Mouse (Mus musculus) liver, embryonic 14.5 days (tissue): ENCODE measurements at regions not wholly inside any gene's neighbourhood (a gene's known extent, or its start where the extent isn't known, plus 50 kb on each side); places are given as distances from the start of the nearest gene placed in this dataset.

ENCODE experiments used
- CTCF ChIP-seq: IDR thresholded peaks from 2 replicates; pipeline ENCODE4 v1.5.1; 2016; ENCODE audit warnings: antibody characterized with exemption, low read depth, control low read depth
- EP300 ChIP-seq: IDR thresholded peaks from 2 replicates; pipeline ENCODE4 v1.6.1; 2016; ENCODE audit warnings: antibody characterized with exemption, low read depth

DNA sequence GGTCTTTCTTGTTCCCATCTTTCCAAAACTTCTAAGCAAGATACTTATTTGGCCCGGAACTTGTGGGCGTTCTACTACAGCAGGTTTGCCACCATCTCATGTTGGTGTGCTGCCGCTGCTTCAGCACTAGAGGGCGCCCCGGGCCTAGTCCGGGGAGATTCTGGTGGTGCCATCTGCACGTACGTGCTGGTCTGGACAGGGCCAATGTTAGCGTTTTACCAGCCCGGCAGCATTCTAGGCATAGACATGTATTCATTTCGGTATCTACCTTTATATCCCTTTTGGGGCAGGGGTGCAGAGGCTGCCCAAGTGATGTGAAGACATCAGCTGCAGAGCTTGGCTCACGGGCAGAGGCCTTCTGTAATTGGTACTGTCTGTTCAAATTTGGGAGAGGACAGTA, 95.3 kb upstream of the Rasgrp1 start:
- TF ChIP-seq CTCF (peak; percentile 63), EP300 (no peak)
